Mouse (Mus musculus): ENCODE data around the gene Kcng1.

GRCm38 (mm10) chr2:168250270-168250669 lies 31.3 kb downstream of the Kcng1 start:
- TF ChIP-seq CTCF (IDR thresholded peaks at IDR 0.05; ENCODE audit: insufficient read depth, low read depth, low read length) (peak; percentile 63), POLR2A (IDR thresholded peaks at IDR 0.05; ENCODE audit: insufficient read depth, low read depth, low read length) (no peak)
